In genomic region chr16:45336478-45336877, GRCm38 (mm10) we compare ENCODE assay signal across 18 mouse cellular contexts.
DNase-seq lines count a peak whose midpoint lies in the region; ATAC-seq and TF ChIP-seq lines count a peak whose summit lies in the region.
"Had no signal": no experiment of that assay in that cellular context is flagged by ENCODE, and none has a peak within 500 bp of the region (broad histone marks: within the 10 kb centered on the region; RNA-seq: fewer than 3 reads in every experiment).

No protein-coding gene starts in this region.

- 87% methylated on average over 1 of the region's 1 CpGs for WGBS in midbrain, embryonic 11.5 days
- WGBS in midbrain, embryonic 15.5 days = 90% methylated on average over 1 of the region's 1 CpGs
- 40% methylated on average over 1 of the region's 1 CpGs for WGBS in embryonic facial prominence, embryonic 11.5 days
- 58% methylated on average over 1 of the region's 1 CpGs for WGBS in limb, embryonic 14.5 days

- no peak overlapping the region for H3K27ac ChIP-seq in midbrain, embryonic 11.5 days (ENCODE audit: low read depth, low read length)
- no peak overlapping the region for H3K27ac ChIP-seq in midbrain, embryonic 15.5 days
- H3K27ac ChIP-seq in embryonic facial prominence, embryonic 11.5 days (replicated peaks; ENCODE audit: low read depth, low read length) = no peak overlapping the region
- H3K27ac ChIP-seq in limb, embryonic 14.5 days (replicated peaks; ENCODE audit: low read depth, low read length) = no peak overlapping the region
- H3K27ac ChIP-seq: kidney, embryonic 15.5 days; macrophage; midbrain, embryonic 10.5 days; stomach, embryonic 15.5 days had no signal

- H3K4me1 ChIP-seq in midbrain, embryonic 11.5 days (ENCODE audit: control insufficient read depth, insufficient read depth, low read length) = no peaks in the 10 kb centered on the region
- no peaks in the 10 kb centered on the region for H3K4me1 ChIP-seq in midbrain, embryonic 15.5 days
- no peaks in the 10 kb centered on the region for H3K4me1 ChIP-seq in embryonic facial prominence, embryonic 11.5 days (ENCODE audit: control insufficient read depth, insufficient read depth, low read length)
- H3K4me1 ChIP-seq in limb, embryonic 14.5 days (ENCODE audit: control insufficient read depth, insufficient read depth, low read length) = no peaks in the 10 kb centered on the region
- H3K4me1 ChIP-seq: midbrain, embryonic 10.5 days; stomach, embryonic 15.5 days had no signal

- ATAC-seq in midbrain, embryonic 11.5 days (ENCODE audit: low FRiP score) = no peak
- no peak for ATAC-seq in midbrain, embryonic 15.5 days (replicated peaks)
- no peak; the same call in 1 of the 2 replicates for ATAC-seq in embryonic facial prominence, embryonic 11.5 days (replicated peaks; ENCODE audit: insufficient number of reproducible peaks, low FRiP score, low TSS enrichment, low read depth)
- peak; percentile 88 for ATAC-seq in limb, embryonic 14.5 days (ENCODE audit: low FRiP score, low read depth)
- ATAC-seq: forebrain, embryonic 14.5 days; intestine, postnatal 0 days; lung, postnatal 0 days had no signal

- H3K9ac ChIP-seq in midbrain, embryonic 11.5 days (ENCODE audit: low read length) = no peak overlapping the region
- H3K9ac ChIP-seq in midbrain, embryonic 15.5 days = no peak overlapping the region
- no peak overlapping the region for H3K9ac ChIP-seq in embryonic facial prominence, embryonic 11.5 days (replicated peaks; ENCODE audit: low read length)
- no peak overlapping the region for H3K9ac ChIP-seq in limb, embryonic 14.5 days (ENCODE audit: low read depth, low read length, severe bottlenecking)
- H3K9ac ChIP-seq: kidney, embryonic 15.5 days; stomach, embryonic 15.5 days had no signal

- H3K79me2 ChIP-seq in C2C12 (ENCODE audit: control insufficient read depth, insufficient read depth) = no peaks in the 10 kb centered on the region

- H3K4me3 ChIP-seq in midbrain, embryonic 11.5 days (ENCODE audit: low read depth, low read length) = no peak overlapping the region
- H3K4me3 ChIP-seq in midbrain, embryonic 15.5 days = no peak overlapping the region
- no peak overlapping the region for H3K4me3 ChIP-seq in C2C12 (ENCODE audit: insufficient read depth, poor library complexity, severe bottlenecking)
- no peak overlapping the region for H3K4me3 ChIP-seq in embryonic facial prominence, embryonic 11.5 days (ENCODE audit: low read depth, low read length)
- H3K4me3 ChIP-seq in limb, embryonic 14.5 days (replicated peaks; ENCODE audit: low read length) = no peak overlapping the region
- H3K4me3 ChIP-seq: kidney, embryonic 15.5 days; midbrain, embryonic 10.5 days; stomach, embryonic 15.5 days had no signal

- peak; percentile 79 for DNase-seq in midbrain, embryonic 11.5 days (ENCODE audit: low spot score, missing footprints)
- peak; percentile 56 for DNase-seq in embryonic facial prominence, embryonic 11.5 days (ENCODE audit: low spot score)
- peak; percentile 46 for DNase-seq in limb, embryonic 14.5 days (ENCODE audit: low spot score)
- no peak for DNase-seq in adrenal gland, postnatal 25 days
- no peak for DNase-seq in cerebellum, postnatal 14 days
- DNase-seq: adrenal gland, postnatal 36 days; cerebellum, postnatal 10 days; kidney, postnatal 4 days had no signal

- no peak for TF ChIP-seq CTCF in C2C12 (IDR thresholded peaks at IDR 0.05; ENCODE audit: control insufficient read depth, insufficient read depth, insufficient read length)

- no peaks in the 10 kb centered on the region for H3K36me3 ChIP-seq in midbrain, embryonic 11.5 days (ENCODE audit: control insufficient read depth, insufficient read depth, low read length)
- H3K36me3 ChIP-seq in midbrain, embryonic 15.5 days (replicated peaks) = no peaks in the 10 kb centered on the region
- H3K36me3 ChIP-seq in C2C12 (ENCODE audit: control insufficient read depth, insufficient read depth) = no peaks in the 10 kb centered on the region
- H3K36me3 ChIP-seq in embryonic facial prominence, embryonic 11.5 days (replicated peaks; ENCODE audit: control insufficient read depth, insufficient read depth, low read depth, low read length) = no peaks in the 10 kb centered on the region
- no peaks in the 10 kb centered on the region for H3K36me3 ChIP-seq in limb, embryonic 14.5 days (ENCODE audit: control insufficient read depth, insufficient read depth, low read length)
- H3K36me3 ChIP-seq: kidney, embryonic 15.5 days; midbrain, embryonic 10.5 days; stomach, embryonic 15.5 days had no signal

- no peaks in the 10 kb centered on the region for H3K9me3 ChIP-seq in midbrain, embryonic 11.5 days (ENCODE audit: control insufficient read depth, low read length)
- no peaks in the 10 kb centered on the region for H3K9me3 ChIP-seq in midbrain, embryonic 15.5 days
- H3K9me3 ChIP-seq in embryonic facial prominence, embryonic 11.5 days (replicated peaks; ENCODE audit: control insufficient read depth, low read length) = no peaks in the 10 kb centered on the region
- H3K9me3 ChIP-seq in limb, embryonic 14.5 days (ENCODE audit: control insufficient read depth, low read length) = no peaks in the 10 kb centered on the region
- H3K9me3 ChIP-seq: kidney, embryonic 15.5 days; midbrain, embryonic 10.5 days; stomach, embryonic 15.5 days had no signal

- no peak overlapping the region for H3ac ChIP-seq in C2C12 (ENCODE audit: control insufficient read depth, insufficient read length, low read depth)

- no peak for TF ChIP-seq POLR2A in limb, embryonic 14.5 days (IDR thresholded peaks at IDR 0.05; ENCODE audit: borderline replicate concordance, extremely low read depth, insufficient read depth, insufficient read length)

- no peak overlapping the region for H3K4me2 ChIP-seq in midbrain, embryonic 11.5 days
- H3K4me2 ChIP-seq in midbrain, embryonic 15.5 days = no peak overlapping the region
- no peak overlapping the region for H3K4me2 ChIP-seq in embryonic facial prominence, embryonic 11.5 days (ENCODE audit: low read depth, low read length)
- no peak overlapping the region for H3K4me2 ChIP-seq in limb, embryonic 14.5 days (replicated peaks; ENCODE audit: low read depth, low read length, severe bottlenecking)
- H3K4me2 ChIP-seq: heart, embryonic 11.5 days; kidney, embryonic 15.5 days; stomach, embryonic 15.5 days had no signal

- no peaks in the 10 kb centered on the region for H3K27me3 ChIP-seq in midbrain, embryonic 11.5 days (ENCODE audit: control insufficient read depth, insufficient read depth, low read length)
- no peaks in the 10 kb centered on the region for H3K27me3 ChIP-seq in midbrain, embryonic 15.5 days (replicated peaks)
- no peaks in the 10 kb centered on the region for H3K27me3 ChIP-seq in C2C12 (ENCODE audit: control insufficient read depth, insufficient read depth, insufficient read length)
- no peaks in the 10 kb centered on the region for H3K27me3 ChIP-seq in embryonic facial prominence, embryonic 11.5 days (ENCODE audit: control insufficient read depth, insufficient read depth, low read length)
- no peaks in the 10 kb centered on the region for H3K27me3 ChIP-seq in limb, embryonic 14.5 days (ENCODE audit: control insufficient read depth, insufficient read depth, low read length)
- H3K27me3 ChIP-seq: kidney, embryonic 15.5 days; stomach, embryonic 15.5 days had no signal

- no peaks in the 10 kb centered on the region for H3K79me3 ChIP-seq in C2C12 (ENCODE audit: low read depth)

TF ChIP-seq in C2C12, 6 proteins besides CTCF, POLR2A, EP300 and RAD21:
- TF ChIP-seq MYOG (IDR thresholded peaks at IDR 0.05; ENCODE audit: control insufficient read depth, extremely low read depth, insufficient read length) (no peak), MYOD1 (IDR thresholded peaks at IDR 0.05; ENCODE audit: control insufficient read depth, insufficient read length, low read depth) (peak; percentile 98), MAX (IDR thresholded peaks at IDR 0.05) (no peak), CEBPB (IDR thresholded peaks at IDR 0.05; ENCODE audit: low read depth) (no peak)

Comparison
In these comparisons a context has a peak if more than half of its experiments do, and no peak if none do; other contexts are left out.
1. DNase-seq: peak in midbrain, embryonic 11.5 days (single experiment), embryonic facial prominence, embryonic 11.5 days (single experiment) and limb, embryonic 14.5 days (single experiment); none in adrenal gland, postnatal 25 days (single experiment) and cerebellum, postnatal 14 days (0 of 2).